Mouse (Mus musculus): Measurements from ENCODE around the gene Fut2. TPM values are rescaled to one million over a fixed set of nuclear protein-coding genes. Genes with fewer than 3 reads are reported as not detected.
"Not testable (repeated sequence)": the region's sequence is repeated elsewhere in the genome, so short reads cannot be mapped to it uniquely, and the experiment has no call there.

Fut2 gene
- polyA plus RNA-seq, 1 experiment from 2014 or later = not detected

- no peak overlapping the region for H3K4me3 ChIP-seq
- no peaks in the 10 kb centered on the region for H3K36me3 ChIP-seq (ENCODE audit: poor library complexity, severe bottlenecking)
- H3K27ac ChIP-seq = no peak overlapping the region
- no peaks in the 10 kb centered on the region for H3K9me3 ChIP-seq (replicated peaks)
- ATAC-seq = no peak
- no peak overlapping the region for H3K9ac ChIP-seq
- no peak overlapping the region for H3K4me2 ChIP-seq
- no peaks in the 10 kb centered on the region for H3K27me3 ChIP-seq
- H3K4me1 ChIP-seq = no peaks in the 10 kb centered on the region
- 83% methylated on average over 11 of the region's 11 CpGs for WGBS
These were observed 5.3 kb downstream of the Fut2 start for GRCm38 (mm10) chr7:45660746-45661478.

GRCm38 (mm10) chr7:45654424-45655047 is 11.7 kb downstream of the Fut2 start:
- Histone ChIP-seq H3K4me3 (no peak overlapping the region), H3K4me1 (peaks cover 5% of the 10 kb centered on the region; the same call in 1 of the 2 replicates), H3K36me3 (ENCODE audit: poor library complexity, severe bottlenecking) (no peaks in the 10 kb centered on the region), H3K9ac (no peak overlapping the region), H3K9me3 (replicated peaks) (no peaks in the 10 kb centered on the region), H3K27me3 (no peaks in the 10 kb centered on the region), H3K4me2 (peak overlapping the region; percentile 40), H3K27ac (no peak overlapping the region)
- ATAC-seq = peak; percentile 43; the same call in 1 of the 2 replicates
- 30% methylated on average over 17 of the region's 17 CpGs for WGBS

- not testable (repeated sequence) for H3K27me3 ChIP-seq; H3K4me1 ChIP-seq; H3K36me3 ChIP-seq (ENCODE audit: poor library complexity, severe bottlenecking); H3K4me3 ChIP-seq; H3K4me2 ChIP-seq; H3K9ac ChIP-seq; H3K27ac ChIP-seq; ATAC-seq; H3K9me3 ChIP-seq (replicated peaks)
- 95% methylated on average over 20 of the region's 20 CpGs for WGBS
These were observed 15.7 kb downstream of the Fut2 start for GRCm38 (mm10) chr7:45650484-45650883.

- ATAC-seq = no peak
- H3K9me3 ChIP-seq (replicated peaks) = no peaks in the 10 kb centered on the region
- no peaks in the 10 kb centered on the region for H3K36me3 ChIP-seq (ENCODE audit: poor library complexity, severe bottlenecking)
- H3K4me1 ChIP-seq = peaks cover 8% of the 10 kb centered on the region
- H3K9ac ChIP-seq = no peak overlapping the region
- no peak overlapping the region for H3K27ac ChIP-seq
- H3K4me3 ChIP-seq = no peak overlapping the region
- 0 out of 2 replicates have a peak, but pooled peaks cover 7% of the 10 kb centered on the region for H3K27me3 ChIP-seq
- 83% methylated on average over 8 of the region's 8 CpGs for WGBS
- H3K4me2 ChIP-seq = no peak overlapping the region
These were observed 16.8 kb downstream of the Fut2 start for GRCm38 (mm10) chr7:45649351-45649750.

- H3K36me3 ChIP-seq (ENCODE audit: poor library complexity, severe bottlenecking) = no peaks in the 10 kb centered on the region
- no peak overlapping the region for H3K4me3 ChIP-seq
- no peak overlapping the region for H3K9ac ChIP-seq
- H3K9me3 ChIP-seq (replicated peaks) = no peaks in the 10 kb centered on the region
- H3K27ac ChIP-seq = no peak overlapping the region
- ATAC-seq = no peak
- peaks cover 26% of the 10 kb centered on the region for H3K4me1 ChIP-seq
- 0 out of 2 replicates have a peak, but pooled peaks cover 7% of the 10 kb centered on the region for H3K27me3 ChIP-seq
- H3K4me2 ChIP-seq = no peak overlapping the region
- 82% methylated on average over 4 of the region's 4 CpGs for WGBS
These were observed 19.5 kb downstream of the Fut2 start for GRCm38 (mm10) chr7:45646671-45647070.

GRCm38 (mm10) chr7:45645591-45645971 is 20.6 kb downstream of the Fut2 start:
- Histone ChIP-seq H3K27me3 (0 out of 2 replicates have a peak, but pooled peaks cover 7% of the 10 kb centered on the region), H3K4me1 (peaks cover 30% of the 10 kb centered on the region), H3K4me3 (no peak overlapping the region), H3K4me2 (no peak overlapping the region), H3K9ac (no peak overlapping the region), H3K36me3 (ENCODE audit: poor library complexity, severe bottlenecking) (no peaks in the 10 kb centered on the region), H3K27ac (no peak overlapping the region), H3K9me3 (replicated peaks) (no peaks in the 10 kb centered on the region)
- whole genome bisulfite sequencing = 89% methylated on average over 7 of the region's 7 CpGs
- ATAC-seq = no peak

GRCm38 (mm10) chr7:45644872-45645590 is 21.2 kb downstream of the Fut2 start:
- Histone ChIP-seq H3K4me2 (peak overlapping the region; percentile 87), H3K27ac (peak overlapping the region; percentile 86), H3K9me3 (replicated peaks) (no peaks in the 10 kb centered on the region), H3K9ac (peak overlapping the region; percentile 65; the same call in 1 of the 2 replicates), H3K4me1 (peaks cover 30% of the 10 kb centered on the region), H3K36me3 (ENCODE audit: poor library complexity, severe bottlenecking) (no peaks in the 10 kb centered on the region), H3K27me3 (0 out of 2 replicates have a peak, but pooled peaks cover 7% of the 10 kb centered on the region), H3K4me3 (peak overlapping the region; percentile 48; the same call in 1 of the 2 replicates)
- no peak for ATAC-seq
- 71% methylated on average over 6 of the region's 6 CpGs for WGBS

- Histone ChIP-seq H3K4me2 (peak overlapping the region; percentile 87), H3K27me3 (0 out of 2 replicates have a peak, but pooled peaks cover 7% of the 10 kb centered on the region), H3K4me3 (peak overlapping the region; percentile 48), H3K9ac (peak overlapping the region; percentile 65), H3K4me1 (peaks cover 30% of the 10 kb centered on the region), H3K27ac (peak overlapping the region; percentile 86), H3K36me3 (ENCODE audit: poor library complexity, severe bottlenecking) (no peaks in the 10 kb centered on the region), H3K9me3 (replicated peaks) (no peaks in the 10 kb centered on the region)
- ATAC-seq = peak; percentile 39
- 1% methylated on average over 18 of the region's 18 CpGs for WGBS
These were observed 22.0 kb downstream of the Fut2 start for GRCm38 (mm10) chr7:45644183-45644582.

- H3K27me3 ChIP-seq = 0 out of 2 replicates have a peak, but pooled peaks cover 7% of the 10 kb centered on the region
- peak overlapping the region; percentile 87 for H3K4me2 ChIP-seq
- H3K4me3 ChIP-seq = peak overlapping the region; percentile 48
- no peaks in the 10 kb centered on the region for H3K36me3 ChIP-seq (ENCODE audit: poor library complexity, severe bottlenecking)
- H3K9ac ChIP-seq = peak overlapping the region; percentile 81
- H3K9me3 ChIP-seq (replicated peaks) = no peaks in the 10 kb centered on the region
- H3K4me1 ChIP-seq = peaks cover 30% of the 10 kb centered on the region
- peak overlapping the region; percentile 86 for H3K27ac ChIP-seq
- ATAC-seq = peak; percentile 92
- WGBS = under 1% methylated on average over 28 of the region's 28 CpGs
These were observed 22.6 kb downstream of the Fut2 start for GRCm38 (mm10) chr7:45643441-45644178.

- Histone ChIP-seq H3K27me3 (0 out of 2 replicates have a peak, but pooled peaks cover 6% of the 10 kb centered on the region), H3K4me1 (peaks cover 37% of the 10 kb centered on the region), H3K4me3 (peak overlapping the region; percentile 48), H3K4me2 (peak overlapping the region; percentile 87), H3K9me3 (replicated peaks) (no peaks in the 10 kb centered on the region), H3K36me3 (ENCODE audit: poor library complexity, severe bottlenecking) (no peaks in the 10 kb centered on the region), H3K27ac (peak overlapping the region; percentile 86), H3K9ac (peak overlapping the region; percentile 81)
- no peak for ATAC-seq
- 32% methylated on average over 16 of the region's 16 CpGs for WGBS
These were observed 23.5 kb downstream of the Fut2 start for GRCm38 (mm10) chr7:45642503-45643255.

- H3K9ac ChIP-seq = 0 out of 2 replicates have a peak overlapping the region, but pooled peaks have one; percentile 0
- no peaks in the 10 kb centered on the region for H3K27me3 ChIP-seq
- H3K4me1 ChIP-seq = peaks cover 37% of the 10 kb centered on the region
- H3K27ac ChIP-seq = peak overlapping the region; percentile 31; the same call in 1 of the 2 replicates
- no peaks in the 10 kb centered on the region for H3K36me3 ChIP-seq (ENCODE audit: poor library complexity, severe bottlenecking)
- peak overlapping the region; percentile 87 for H3K4me2 ChIP-seq
- no peaks in the 10 kb centered on the region for H3K9me3 ChIP-seq (replicated peaks)
- WGBS = 88% methylated on average over 5 of the region's 5 CpGs
- ATAC-seq = no peak
- no peak overlapping the region for H3K4me3 ChIP-seq
These were observed 24.1 kb downstream of the Fut2 start for GRCm38 (mm10) chr7:45642083-45642482.

Measured in forebrain, embryonic 13.5 days (tissue).